Mouse (Mus musculus) heart, embryonic 13.5 days (tissue): ENCODE data around the gene Cylc2. TPM values are rescaled to one million over a fixed set of nuclear protein-coding genes. Genes with fewer than 3 reads are reported as not detected.

Experiments
- ATAC-seq: fragments of 200-750 bp; cut with Nextera tagmentation; 2 replicates; pipeline ENCODE4 v1.8.0; 2017; ENCODE audit warnings: moderate TSS enrichment; ENCODE audit not compliant: insufficient number of reproducible peaks, low FRiP score, low TSS enrichment; ENCODE audit errors: extremely low read depth
- H3K27ac ChIP-seq: fragments of 300-500 bp; sonication (generic); replicated peaks from 2 replicates; pipeline ENCODE4 v1.5.1; 2015; ENCODE audit warnings: moderate library complexity, mild to moderate bottlenecking, inconsistent platforms
- H3K27me3 ChIP-seq: fragments of 300-500 bp; sonication (generic); replicated peaks from 2 replicates; pipeline ENCODE4 v1.6.1; 2015; ENCODE audit warnings: mild to moderate bottlenecking, inconsistent platforms
- H3K36me3 ChIP-seq: fragments of 300-500 bp; sonication (generic); 2 replicates; pipeline ENCODE4 v1.6.1; 2015; ENCODE audit warnings: mild to moderate bottlenecking, inconsistent platforms
- H3K4me1 ChIP-seq: fragments of 300-500 bp; sonication (generic); 2 replicates; pipeline ENCODE4 v1.6.1; 2015; ENCODE audit warnings: inconsistent platforms
- H3K4me2 ChIP-seq: fragments of 300-500 bp; sonication (generic); 2 replicates; pipeline ENCODE4 v1.6.1; 2015; ENCODE audit warnings: inconsistent platforms, mild to moderate bottlenecking, moderate library complexity
- H3K4me3 ChIP-seq: fragments of 300-500 bp; sonication (generic); 2 replicates; pipeline ENCODE4 v1.5.1; 2015; ENCODE audit warnings: moderate library complexity, mild to moderate bottlenecking, inconsistent platforms
- H3K9ac ChIP-seq: fragments of 300-500 bp; sonication (generic); 2 replicates; pipeline ENCODE4 v1.6.1; 2015; ENCODE audit warnings: inconsistent platforms, mild to moderate bottlenecking, moderate library complexity
- H3K9me3 ChIP-seq: fragments of 300-500 bp; sonication (generic); 2 replicates; pipeline ENCODE4 v1.6.1; 2016; ENCODE audit warnings: inconsistent platforms
- WGBS: fragments of 180-500 bp; shearing (Covaris S2); methylation state at CpG from one replicate; pipeline ENCODE4 v1.1.7; 2015; ENCODE audit warnings: mixed read lengths; 5-methylcytosine and 5-hydroxymethylcytosine counted together
- polyA plus RNA-seq: library from polyadenylated mRNA; unstranded; fragments of >200 nt; fragmentation: Nextera tagmentation; extraction: Ambion mirVana; gene quantifications from 2 replicates; pipeline ENCODE4 v1.2.1, GENCODE M21; 2015

The Cylc2 gene
- polyA plus RNA-seq, result not detected in 2 replicates

GRCm38 (mm10) chr4:51216378-51216777 is at the start of gene Cylc2:
TSS of gene Cylc2 (plus strand) at chr4:51216678.
- Histone ChIP-seq H3K4me2 (no peak within 1 kb of the TSS), H3K27me3 (no peaks in the 10 kb centered on the region), H3K27ac (no peak within 1 kb of the TSS), H3K4me3 (no peak within 1 kb of the TSS), H3K36me3 (no peaks in the 10 kb centered on the region), H3K4me1 (no peaks in the 10 kb centered on the region), H3K9ac (no peak within 1 kb of the TSS), H3K9me3 (no peaks in the 10 kb centered on the region)
- WGBS, result 71% methylated on average over 1 of the region's 1 CpGs
- ATAC-seq, result no peak
